Mouse (Mus musculus) liver, embryonic 12.5 days (tissue): ENCODE measurements around the gene Rrbp1. TPM values are rescaled to one million over a fixed set of nuclear protein-coding genes. Genes with fewer than 3 reads are reported as not detected.

Experiments
- ATAC-seq: fragments of 200-750 bp; cut with Nextera tagmentation; 2 replicates; pipeline ENCODE4 v1.8.0; 2017; ENCODE audit warnings: moderate number of reproducible peaks, mild to moderate bottlenecking, moderate library complexity
- H3K27ac ChIP-seq: fragments of 300-500 bp; sonication (generic); 2 replicates; pipeline ENCODE4 v1.5.1; 2016; ENCODE audit warnings: mild to moderate bottlenecking
- H3K27me3 ChIP-seq: fragments of 300-500 bp; sonication (generic); replicated peaks from 2 replicates; pipeline ENCODE4 v1.6.1; 2016; ENCODE audit warnings: mild to moderate bottlenecking, moderate library complexity
- H3K36me3 ChIP-seq: fragments of 300-500 bp; sonication (generic); 2 replicates; pipeline ENCODE4 v1.6.1; 2016; ENCODE audit warnings: mild to moderate bottlenecking, moderate library complexity
- H3K4me1 ChIP-seq: fragments of 300-500 bp; sonication (generic); 2 replicates; pipeline ENCODE4 v1.6.1; 2016
- H3K4me2 ChIP-seq: fragments of 300-500 bp; sonication (generic); 2 replicates; pipeline ENCODE4 v1.6.1; 2016; ENCODE audit warnings: mild to moderate bottlenecking, moderate library complexity
- H3K4me3 ChIP-seq: fragments of 300-500 bp; sonication (generic); 2 replicates; pipeline ENCODE4 v1.5.1; 2016; ENCODE audit warnings: mild to moderate bottlenecking, moderate library complexity
- H3K9ac ChIP-seq: fragments of 300-500 bp; sonication (generic); 2 replicates; pipeline ENCODE4 v1.6.1; 2016; ENCODE audit warnings: mild to moderate bottlenecking, moderate library complexity
- H3K9me3 ChIP-seq: fragments of 300-500 bp; sonication (generic); replicated peaks from 2 replicates; pipeline ENCODE4 v1.6.1; 2016; ENCODE audit warnings: mild to moderate bottlenecking, moderate library complexity
- WGBS: fragments of 180-500 bp; shearing (Covaris S2); methylation state at CpG from one replicate; pipeline ENCODE4 v1.1.7; 2016; ENCODE audit not compliant: insufficient replicate concordance; 5-methylcytosine and 5-hydroxymethylcytosine counted together
- polyA plus RNA-seq: library from polyadenylated mRNA; unstranded; fragments of >200 nt; fragmentation: Nextera tagmentation; extraction: Ambion mirVana; gene quantifications from 2 replicates; pipeline ENCODE4 v1.2.1, GENCODE M21; 2016

Gene Rrbp1
- polyA plus RNA-seq, 1 experiment from 2014 or later, result 60.8 TPM

GRCm38 (mm10) chr2:143912199-143912598 lies 98.9 kb downstream of the Rrbp1 start:
- Histone ChIP-seq H3K4me1 (peaks cover 58% of the 10 kb centered on the region), H3K27ac (no peak overlapping the region), H3K36me3 (no peaks in the 10 kb centered on the region), H3K9ac (no peak overlapping the region), H3K9me3 (no peaks in the 10 kb centered on the region), H3K4me2 (no peak overlapping the region), H3K27me3 (peaks cover 2% of the 10 kb centered on the region; the same call in 1 of the 2 replicates), H3K4me3 (no peak overlapping the region)
- WGBS, result 74% methylated on average over 2 of the region's 2 CpGs
- ATAC-seq, result no peak

GRCm38 (mm10) chr2:143909230-143909629 lies 101.8 kb downstream of the Rrbp1 start:
- no peak overlapping the region for H3K4me3 ChIP-seq
- no peak overlapping the region for H3K9ac ChIP-seq
- peaks cover 2% of the 10 kb centered on the region; the same call in 1 of the 2 replicates for H3K27me3 ChIP-seq
- WGBS, result 76% methylated on average over 2 of the region's 2 CpGs
- no peak overlapping the region for H3K27ac ChIP-seq
- peaks cover 45% of the 10 kb centered on the region for H3K4me1 ChIP-seq
- H3K9me3 ChIP-seq, result no peaks in the 10 kb centered on the region
- no peak for ATAC-seq
- no peaks in the 10 kb centered on the region for H3K36me3 ChIP-seq
- no peak overlapping the region for H3K4me2 ChIP-seq

DNA sequence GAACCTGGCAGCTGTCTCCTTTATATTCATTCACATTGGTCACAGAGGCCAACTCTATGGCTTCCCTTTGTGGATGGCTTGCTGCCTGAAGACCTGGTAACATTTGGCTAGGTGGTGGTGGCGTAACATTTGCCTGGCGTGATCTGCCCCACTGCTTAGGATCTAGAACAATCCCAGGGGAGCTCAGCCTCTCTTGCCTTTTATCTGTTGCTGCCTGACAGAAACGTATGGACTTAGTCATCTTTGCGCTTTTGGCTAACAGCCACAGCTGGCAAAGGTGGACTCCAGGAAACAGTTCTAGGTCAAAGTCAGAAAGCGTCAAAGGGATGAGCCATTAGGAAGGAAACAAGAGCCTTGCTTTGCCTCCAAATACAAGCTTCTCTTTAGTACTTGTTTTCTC lies 106.2 kb downstream of the Rrbp1 start:
- no peak overlapping the region for H3K27ac ChIP-seq
- no peak overlapping the region for H3K4me2 ChIP-seq
- no peaks in the 10 kb centered on the region for H3K9me3 ChIP-seq
- peaks cover 17% of the 10 kb centered on the region for H3K4me1 ChIP-seq
- no peak for ATAC-seq
- H3K9ac ChIP-seq, result no peak overlapping the region
- no peaks in the 10 kb centered on the region for H3K36me3 ChIP-seq
- 67% methylated on average over 5 of the region's 5 CpGs for WGBS
- H3K4me3 ChIP-seq, result no peak overlapping the region
- H3K27me3 ChIP-seq, result no peaks in the 10 kb centered on the region

GRCm38 (mm10) chr2:143903376-143904045 lies 107.6 kb downstream of the Rrbp1 start:
- Histone ChIP-seq H3K27ac (no peak overlapping the region), H3K36me3 (no peaks in the 10 kb centered on the region), H3K9me3 (no peaks in the 10 kb centered on the region), H3K4me3 (no peak overlapping the region), H3K27me3 (no peaks in the 10 kb centered on the region), H3K9ac (no peak overlapping the region), H3K4me1 (peaks cover 18% of the 10 kb centered on the region), H3K4me2 (no peak overlapping the region)
- ATAC-seq, result no peak
- WGBS, result 60% methylated on average over 9 of the region's 9 CpGs

DNA sequence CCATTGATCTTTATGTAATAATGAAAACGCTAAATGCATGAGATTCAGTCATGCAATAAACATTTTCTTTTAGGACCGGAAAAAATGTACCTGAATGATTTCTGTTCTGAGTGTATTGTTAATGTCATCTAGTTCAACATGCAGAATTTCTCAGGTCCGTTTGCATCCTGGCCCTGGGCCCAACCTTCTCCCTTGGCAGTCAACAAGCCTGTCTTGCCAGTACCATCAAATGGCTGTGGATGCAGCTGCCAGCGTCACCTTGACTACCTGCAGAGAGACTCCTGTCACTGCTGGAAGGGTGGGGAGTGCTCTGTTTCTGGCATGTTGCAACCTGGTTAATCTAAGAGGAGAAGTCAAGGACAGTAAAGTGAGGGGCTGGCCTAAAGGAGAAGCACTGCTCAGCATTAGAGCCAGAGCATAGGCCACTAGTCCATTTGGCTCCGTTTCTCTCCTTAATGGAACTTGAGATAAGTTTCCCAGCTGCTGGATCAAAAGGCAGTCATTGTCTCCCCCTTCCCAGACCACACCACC lies 110.2 kb downstream of the Rrbp1 start:
- no peak overlapping the region for H3K9ac ChIP-seq
- no peak overlapping the region for H3K27ac ChIP-seq
- H3K4me3 ChIP-seq, result no peak overlapping the region
- H3K36me3 ChIP-seq, result no peaks in the 10 kb centered on the region
- no peaks in the 10 kb centered on the region for H3K9me3 ChIP-seq
- no peak overlapping the region for H3K4me2 ChIP-seq
- 68% methylated on average over 5 of the region's 5 CpGs for WGBS
- no peaks in the 10 kb centered on the region for H3K27me3 ChIP-seq
- H3K4me1 ChIP-seq, result peaks cover 18% of the 10 kb centered on the region
- no peak for ATAC-seq

- Histone ChIP-seq H3K4me1 (peaks cover 14% of the 10 kb centered on the region), H3K4me2 (no peak overlapping the region), H3K27ac (no peak overlapping the region), H3K27me3 (no peaks in the 10 kb centered on the region), H3K36me3 (no peaks in the 10 kb centered on the region), H3K9ac (no peak overlapping the region), H3K4me3 (no peak overlapping the region), H3K9me3 (no peaks in the 10 kb centered on the region)
- 52% methylated on average over 9 of the region's 9 CpGs for WGBS
- ATAC-seq, result no peak
Observed at GRCm38 (mm10) chr2:143899470-143900220, 111.4 kb downstream of the Rrbp1 start.

Other genes with a start within 250 kb of the Rrbp1 start
- gene Bfsp1, start 148.1 kb downstream of the Rrbp1 start, polyA plus RNA-seq, result 0.33 and 0.45 TPM in 2 replicates
- gene Dstn, start 95.9 kb downstream of the Rrbp1 start, polyA plus RNA-seq, result 126 and 136 TPM in 2 replicates
- not detected in 2 replicates for gene Banf2, start 21.8 kb upstream of the Rrbp1 start, polyA plus RNA-seq